Mouse (Mus musculus): ENCODE results near the gene Nt5dc2. TPM values are rescaled to one million over a fixed set of nuclear protein-coding genes. Genes with fewer than 3 reads are reported as not detected.
A peak's percentile ranks its signal among the peaks of the same experiment; 100 is the strongest.

Nt5dc2 gene
- total RNA-seq, 4 experiments from 2014 or later = 25.6 to 41.4 (median 36.6) TPM

DNA sequence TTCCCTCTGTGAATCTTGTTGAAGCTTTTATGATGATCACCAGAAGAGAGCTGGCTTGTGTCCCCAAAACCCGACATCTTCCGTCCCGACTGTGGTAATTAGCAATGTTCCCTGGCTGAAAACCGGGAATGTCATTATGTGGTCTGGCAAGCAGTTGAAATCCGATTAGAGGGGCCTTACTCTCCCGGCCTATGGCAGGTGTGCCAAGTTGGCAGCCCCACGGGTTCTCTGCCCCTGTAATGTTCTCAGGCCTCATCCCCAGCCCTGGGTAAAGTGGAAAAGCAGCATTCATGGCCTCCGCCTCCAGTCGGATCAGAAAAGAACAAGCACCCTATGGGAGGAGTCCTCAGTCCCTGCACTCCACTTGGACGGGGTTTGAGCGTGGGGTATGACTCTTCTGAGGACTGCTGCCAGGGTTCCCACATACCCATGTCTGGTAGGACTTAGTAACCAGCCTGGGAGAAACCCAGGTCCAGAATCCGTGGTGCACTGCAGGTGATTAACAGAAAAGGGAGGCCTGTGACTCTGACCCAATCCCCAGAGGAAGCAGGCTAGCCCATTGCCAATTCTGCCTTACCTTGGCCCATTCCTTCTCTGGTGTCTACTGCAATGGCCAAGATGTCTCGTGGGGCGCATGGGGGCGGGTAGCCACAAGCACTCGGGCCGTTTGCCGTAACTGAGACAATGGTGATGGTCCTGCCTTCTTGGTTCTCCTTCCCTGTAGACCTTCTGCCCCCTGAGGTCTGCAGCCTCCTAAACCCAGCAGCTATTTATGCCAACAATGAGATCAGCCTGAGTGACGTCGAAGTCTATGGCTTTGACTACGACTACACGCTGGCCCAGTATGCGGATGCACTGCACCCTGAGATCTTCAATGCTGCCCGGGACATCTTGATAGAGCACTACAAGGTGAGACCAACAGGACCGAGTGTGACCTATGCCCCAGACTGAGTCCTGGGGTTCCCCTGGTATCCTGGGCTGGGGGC is 3.5 kb downstream of the Nt5dc2 start:
- DNase-seq = no peak

DNA sequence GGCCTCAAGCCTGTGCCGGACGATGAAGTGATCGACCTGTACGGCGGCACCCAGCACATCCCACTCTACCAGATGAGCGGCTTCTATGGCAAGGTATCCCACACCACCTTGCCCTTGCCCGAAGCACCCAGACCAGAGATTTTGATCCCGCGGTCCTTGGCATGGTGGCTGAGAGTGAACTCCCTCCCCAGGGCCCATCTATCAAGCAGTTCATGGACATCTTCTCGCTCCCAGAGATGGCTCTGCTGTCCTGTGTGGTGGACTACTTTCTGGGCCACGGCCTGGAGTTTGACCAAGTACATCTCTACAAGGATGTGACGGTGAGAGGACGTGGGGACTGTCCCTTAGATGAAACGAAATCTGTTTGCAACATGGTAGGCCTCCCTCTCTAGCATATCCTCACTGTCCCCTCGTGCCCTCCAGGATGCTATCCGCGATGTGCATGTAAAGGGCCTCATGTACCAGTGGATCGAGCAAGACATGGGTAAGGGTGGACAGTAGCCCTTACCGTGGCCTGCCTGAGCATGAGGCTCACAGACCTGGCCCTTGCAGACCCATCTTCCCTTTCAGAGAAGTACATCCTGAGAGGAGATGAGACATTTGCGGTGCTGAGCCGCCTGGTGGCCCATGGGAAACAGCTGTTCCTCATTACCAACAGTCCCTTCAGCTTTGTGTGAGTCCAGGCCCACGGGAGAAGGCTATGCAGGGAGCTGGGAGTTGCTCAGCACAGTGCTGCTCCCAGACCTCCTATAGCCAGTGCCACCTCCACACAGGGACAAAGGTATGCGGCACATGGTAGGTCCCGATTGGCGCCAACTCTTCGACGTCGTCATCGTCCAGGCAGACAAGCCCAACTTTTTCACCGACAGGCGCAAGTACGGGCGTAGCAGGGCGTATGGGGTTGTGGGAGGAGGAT is 4.9 kb downstream of the Nt5dc2 start:
- no peak for DNase-seq

DNA sequence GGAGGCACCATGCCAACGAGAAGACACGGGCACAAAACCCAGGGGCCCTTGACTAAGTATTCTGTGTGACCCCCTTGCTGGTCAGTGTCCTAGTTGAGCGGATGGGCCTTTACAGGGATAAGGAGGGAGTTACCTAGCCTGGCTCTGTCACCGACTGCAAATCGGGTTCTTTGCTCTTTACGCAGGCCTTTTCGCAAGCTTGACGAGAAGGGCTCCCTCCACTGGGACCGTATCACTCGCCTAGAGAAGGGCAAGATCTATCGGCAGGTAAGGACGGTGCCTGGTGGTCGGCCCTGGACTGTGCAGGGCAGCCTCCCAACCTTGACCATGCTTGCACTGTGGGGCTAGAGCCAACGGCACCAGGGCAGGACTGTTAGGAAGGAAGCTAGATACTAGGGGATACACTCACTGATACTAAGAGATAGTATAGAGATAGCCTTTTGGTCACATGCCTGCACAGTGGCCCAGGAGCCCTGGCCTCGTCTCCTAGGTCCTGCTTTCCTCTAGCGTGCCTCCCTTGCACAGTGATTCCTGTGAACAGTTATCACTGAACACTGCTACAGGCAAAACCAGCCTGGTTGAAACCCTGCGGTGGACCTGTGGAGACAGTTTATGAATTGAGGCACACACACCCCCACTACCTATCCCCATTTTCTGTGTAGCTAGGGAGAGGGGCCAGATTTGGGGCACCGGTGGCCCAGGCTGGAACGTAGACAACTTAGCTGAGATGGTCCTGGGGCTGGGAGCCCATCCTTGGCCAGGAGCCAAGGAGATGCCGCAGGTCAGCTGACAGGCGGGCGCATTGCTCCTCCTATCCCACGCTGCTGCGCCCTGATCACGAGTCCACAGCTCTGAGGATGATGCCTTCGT is 5.8 kb downstream of the Nt5dc2 start:
- DNase-seq = no peak

DNA sequence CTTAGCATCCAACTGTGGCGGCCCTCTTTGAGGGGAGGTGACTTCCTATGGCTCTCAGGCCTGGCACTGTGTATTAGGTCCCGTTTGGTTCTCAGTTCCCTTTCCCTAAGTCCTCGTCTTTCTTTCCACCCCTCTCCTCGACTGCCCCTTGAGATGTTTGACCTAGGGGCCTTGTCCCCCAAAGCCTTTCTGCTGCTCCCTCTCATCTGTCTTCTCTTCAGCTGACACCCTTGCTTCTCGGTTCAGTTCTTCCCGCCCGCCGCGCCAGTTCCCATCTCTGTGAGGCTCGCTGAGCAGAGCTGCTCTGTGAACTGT is 6.4 kb downstream of the Nt5dc2 start:
- DNase-seq = no peak

DNA sequence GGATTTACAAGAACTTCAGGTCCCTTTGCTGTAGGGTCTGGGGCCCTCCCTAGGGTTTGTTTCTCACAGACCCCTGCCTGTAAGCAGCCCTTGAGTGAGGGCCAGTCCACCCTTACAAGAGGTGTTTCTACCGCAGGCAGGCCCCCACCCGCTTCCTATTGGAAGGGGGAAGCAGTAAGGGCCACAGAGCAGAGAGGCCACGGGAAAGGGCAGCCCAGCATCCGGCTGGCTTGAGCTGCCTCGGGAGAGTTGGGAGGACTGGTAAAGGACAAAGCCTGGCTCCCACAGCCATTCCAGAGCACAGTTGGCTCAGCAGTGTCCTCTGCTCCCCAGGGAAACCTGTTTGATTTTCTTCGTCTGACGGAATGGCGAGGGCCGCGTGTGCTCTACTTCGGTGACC is 6.9 kb downstream of the Nt5dc2 start:
- no peak for DNase-seq

DNA sequence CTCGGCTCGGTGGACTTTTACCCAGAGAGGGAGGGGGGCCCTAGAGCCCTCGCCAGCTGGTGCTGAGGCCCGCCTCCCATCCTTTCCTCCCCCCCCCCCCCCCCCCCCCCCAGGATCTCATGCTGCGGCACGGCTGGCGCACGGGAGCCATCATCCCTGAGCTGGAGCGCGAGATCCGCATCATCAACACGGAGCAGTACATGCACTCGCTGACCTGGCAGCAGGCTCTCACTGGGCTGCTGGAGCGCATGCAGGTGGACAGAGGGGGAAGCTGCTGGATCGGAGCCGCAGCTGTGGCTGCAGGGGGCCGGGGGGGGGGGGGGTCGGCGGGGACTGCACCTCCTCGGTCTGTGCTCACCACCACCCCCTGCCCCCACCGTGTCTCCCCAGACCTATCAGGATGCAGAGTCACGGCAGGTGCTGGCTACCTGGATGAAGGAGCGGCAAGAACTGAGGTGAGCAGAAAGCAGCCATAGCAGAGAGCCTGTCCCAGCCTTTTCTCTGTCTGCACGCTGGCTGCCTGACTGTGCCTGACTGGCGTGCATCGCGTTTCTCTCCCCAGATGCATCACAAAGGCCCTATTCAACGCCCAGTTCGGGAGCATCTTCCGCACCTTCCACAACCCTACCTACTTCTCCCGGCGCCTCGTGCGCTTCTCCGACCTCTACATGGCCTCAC is 7.5 kb downstream of the Nt5dc2 start:
- no peak for DNase-seq

DNA sequence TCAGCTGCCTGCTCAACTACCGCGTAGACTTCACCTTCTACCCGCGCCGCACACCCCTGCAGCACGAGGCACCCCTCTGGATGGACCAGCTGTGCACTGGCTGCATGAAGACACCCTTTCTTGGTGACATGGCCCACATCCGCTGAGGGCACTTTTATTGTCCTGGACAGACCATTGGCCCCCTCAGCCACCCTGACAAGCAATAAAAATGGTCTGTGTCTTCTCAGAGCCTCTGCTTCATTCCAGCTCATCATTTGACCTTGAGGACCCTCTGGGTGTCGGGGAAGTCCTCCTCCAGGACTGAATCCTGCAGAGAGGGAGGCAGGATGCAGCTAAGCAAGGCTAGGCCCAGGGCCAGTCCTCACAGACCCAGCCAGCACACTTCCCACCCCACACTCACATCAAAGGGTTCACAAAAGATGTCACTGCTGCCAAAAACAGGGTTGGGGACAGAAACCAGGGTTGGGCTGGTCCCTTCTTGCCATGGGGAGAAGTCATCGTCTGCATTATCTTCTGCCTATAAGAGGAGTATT is 8.1 kb downstream of the Nt5dc2 start:
- no peak for DNase-seq

DNA sequence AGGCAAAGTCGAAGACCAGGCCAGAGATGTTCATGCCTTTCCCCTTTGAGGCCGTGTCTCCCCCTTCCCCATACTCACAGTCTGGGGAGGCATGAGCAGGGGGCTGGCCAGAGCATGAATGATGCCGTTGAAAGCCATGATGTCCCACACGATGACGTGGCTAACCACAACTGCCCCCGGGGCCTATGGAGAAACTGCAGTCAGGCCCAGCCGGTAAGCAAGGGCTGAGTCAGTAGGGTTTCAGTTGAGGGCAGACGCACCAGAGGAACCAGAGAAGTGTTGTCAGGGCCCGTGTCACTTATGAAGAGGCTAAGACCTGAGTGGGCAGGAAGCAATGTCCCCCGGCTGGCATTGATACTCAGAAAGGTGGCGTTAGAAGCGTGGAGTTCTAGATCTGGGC is 8.8 kb downstream of the Nt5dc2 start:
- no peak for DNase-seq

DNA sequence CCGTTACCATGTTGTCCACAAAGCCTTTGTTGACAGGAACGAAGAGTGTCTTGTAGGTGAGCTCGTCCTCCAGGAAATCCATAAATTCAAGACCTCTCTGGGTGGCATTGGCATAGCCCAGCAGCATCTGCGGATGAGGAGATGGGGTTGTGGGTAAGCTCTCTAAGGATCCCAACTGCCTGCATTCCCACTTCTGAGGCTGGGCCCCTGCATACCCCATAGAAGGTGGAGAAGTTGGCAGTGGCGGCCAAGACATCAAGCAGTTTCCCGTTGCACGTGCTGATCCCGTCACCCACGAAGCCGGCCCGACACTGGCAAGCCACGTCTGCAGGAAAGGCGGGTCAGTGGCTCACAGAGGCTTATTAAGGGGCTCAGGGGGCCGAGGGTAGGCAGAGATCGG is 9.3 kb downstream of the Nt5dc2 start:
- no peak for DNase-seq

DNA sequence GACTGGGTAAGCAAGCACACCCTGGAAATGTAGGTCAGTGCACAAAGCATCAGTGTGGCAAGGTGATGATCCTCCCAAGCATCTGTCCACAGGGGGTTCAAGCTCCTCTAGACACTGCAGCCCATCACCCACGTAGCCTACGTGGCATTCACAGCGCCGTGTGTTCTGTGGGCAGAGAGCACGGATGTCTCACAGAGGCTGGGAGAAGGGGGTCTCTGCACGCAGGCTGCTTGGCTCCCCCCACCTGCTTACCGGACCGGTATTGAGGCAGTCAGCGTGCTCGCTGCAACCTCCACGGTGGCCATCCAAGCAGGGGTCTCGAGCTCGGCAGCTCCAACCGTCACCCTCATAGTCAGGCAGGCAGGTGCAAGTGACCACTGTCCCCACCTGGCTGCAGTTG is 10.2 kb downstream of the Nt5dc2 start:
- DNase-seq = no peak

DNA sequence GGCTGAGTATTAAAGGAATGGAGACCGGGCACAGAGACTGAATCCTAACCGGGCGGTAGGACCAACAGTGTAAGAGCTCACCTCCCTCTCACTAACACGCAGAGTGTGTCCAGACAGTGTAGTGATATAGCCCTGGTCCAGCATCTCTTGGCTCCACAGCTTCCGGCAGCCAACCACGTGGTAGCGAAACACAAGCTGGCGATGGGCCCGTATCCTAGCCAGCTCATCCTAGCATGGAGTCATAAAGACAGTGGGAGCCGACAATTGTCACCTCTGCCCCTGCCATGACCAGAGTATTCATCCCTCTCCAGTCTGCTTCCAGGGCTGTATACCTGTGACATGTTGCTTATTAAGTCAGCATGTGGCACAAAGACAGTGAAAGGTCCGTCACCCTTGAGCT is 14.8 kb downstream of the Nt5dc2 start:
- DNase-seq = no peak

DNA sequence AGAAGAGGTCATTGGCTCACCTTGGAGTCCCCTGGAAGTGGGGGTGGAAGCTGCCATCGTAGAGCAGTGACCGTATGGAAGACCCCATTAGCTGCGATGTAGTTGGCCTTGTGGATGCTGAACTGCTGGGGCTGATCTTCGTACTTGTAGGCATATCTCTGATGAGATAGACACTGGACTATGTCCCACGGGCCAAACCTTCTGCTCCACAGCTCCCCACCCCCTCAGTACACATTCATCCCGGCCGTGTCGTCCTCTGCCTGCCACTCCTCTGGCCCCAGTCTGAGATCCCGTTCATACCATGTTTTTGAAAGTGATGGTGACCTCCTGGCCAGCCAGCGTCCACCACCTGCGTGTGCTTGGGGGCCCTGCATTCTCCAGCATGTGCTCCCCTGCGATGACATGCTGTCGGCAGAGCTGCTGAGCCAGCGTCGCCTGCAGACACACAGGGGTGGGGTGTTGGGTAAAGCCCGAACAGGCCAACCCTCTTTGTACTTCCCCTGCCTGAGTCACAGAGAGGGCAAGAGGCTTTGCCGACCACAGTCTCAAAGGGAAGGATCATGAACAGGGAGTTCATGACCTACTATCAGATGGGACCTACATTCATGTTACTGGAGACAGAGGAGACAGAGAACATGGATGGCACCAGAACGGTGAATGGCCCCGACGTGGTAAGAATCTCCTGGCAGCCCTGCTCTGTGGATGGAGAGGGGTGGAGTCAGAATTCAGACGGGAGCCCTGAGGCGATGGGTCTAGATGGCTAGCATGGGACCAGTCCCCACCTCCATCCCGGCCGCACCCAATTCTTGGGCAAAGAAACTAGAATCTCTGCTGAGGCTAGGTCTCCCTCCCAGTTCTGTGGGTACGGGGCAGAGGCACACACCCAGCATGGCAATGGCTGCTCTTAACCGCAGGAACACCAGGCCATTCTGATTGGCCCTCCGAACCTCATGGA is 29.6 kb downstream of the Nt5dc2 start:
- no peak for DNase-seq

DNA sequence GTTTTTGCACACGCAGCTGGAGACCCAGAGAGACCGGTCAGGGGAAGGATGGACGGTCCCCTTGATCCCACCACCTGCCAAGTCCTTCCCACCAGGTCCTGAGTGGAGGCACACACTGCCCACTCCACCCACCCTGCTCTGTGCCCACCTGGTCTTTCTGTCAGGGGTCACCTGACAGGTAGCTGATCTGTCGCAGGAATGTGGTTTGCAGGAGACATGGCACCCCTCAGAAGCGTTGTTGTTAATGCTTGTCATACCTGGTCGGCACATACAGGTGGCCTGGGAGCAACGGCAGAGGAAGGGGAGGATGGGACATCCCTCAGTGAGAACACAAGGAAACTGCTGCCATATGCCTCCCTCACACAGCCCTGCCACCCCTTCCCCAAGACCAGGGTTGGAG is 30.3 kb downstream of the Nt5dc2 start:
- DNase-seq = no peak

DNA sequence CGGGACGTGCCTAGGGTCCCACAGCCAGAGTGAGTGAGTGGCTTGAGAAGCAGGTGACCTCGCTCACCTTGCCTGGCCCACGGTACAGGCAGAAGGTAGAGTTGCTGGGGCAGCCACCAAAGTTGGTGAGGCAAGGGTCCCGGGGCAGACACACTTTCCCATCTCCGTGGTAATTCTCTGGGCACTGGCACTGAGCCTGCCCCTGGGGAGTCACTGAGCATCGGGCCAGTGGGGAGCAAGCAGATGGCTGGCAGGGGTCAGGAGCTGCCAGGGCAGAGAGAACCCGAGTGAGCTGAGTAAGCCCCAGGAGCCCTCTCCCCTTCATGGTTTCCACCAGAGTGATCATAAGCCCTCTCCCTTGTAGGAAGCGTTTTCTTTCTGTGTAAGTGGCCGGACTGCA is 30.8 kb downstream of the Nt5dc2 start:
- no peak for DNase-seq

DNA sequence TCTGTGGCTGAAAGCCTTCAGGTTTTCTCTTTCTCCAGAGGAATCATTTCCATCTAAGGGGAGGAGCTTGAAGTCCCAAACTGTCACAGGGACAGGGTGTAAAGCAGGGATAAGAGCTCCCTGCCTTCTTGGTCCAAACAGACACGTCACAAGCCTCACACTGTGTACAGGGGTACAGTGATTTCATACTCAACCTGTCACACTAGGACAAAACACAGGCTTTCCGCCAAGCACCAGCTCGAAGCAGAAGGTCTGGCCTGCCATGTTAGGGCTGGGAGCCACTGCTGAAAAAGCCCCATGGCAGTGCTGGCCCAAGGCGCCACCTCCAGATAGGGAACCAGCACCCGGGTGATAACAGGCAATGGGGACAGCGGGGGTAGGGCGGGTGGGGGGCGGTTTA is 33.2 kb downstream of the Nt5dc2 start:
- no peak for DNase-seq

DNA sequence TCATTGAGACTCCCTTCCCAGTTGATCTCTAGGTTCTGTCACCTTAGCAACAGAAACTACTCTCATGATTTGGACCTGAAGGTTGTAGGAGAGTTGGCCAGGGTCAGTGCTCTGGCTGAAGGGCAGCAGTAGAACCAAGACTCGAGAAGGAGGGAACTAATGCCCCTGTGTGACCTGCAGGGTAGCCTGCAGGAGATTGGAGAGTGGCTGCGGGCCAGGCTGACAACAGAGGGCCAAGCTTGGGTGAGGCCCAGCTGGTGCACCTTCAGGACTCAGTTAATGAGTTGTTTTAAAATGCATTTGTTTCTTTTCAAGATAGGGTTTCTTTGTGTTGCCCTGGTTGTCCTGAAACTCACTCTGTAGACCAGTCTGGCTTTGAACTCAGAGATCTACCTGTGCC is 34.2 kb downstream of the Nt5dc2 start:
- DNase-seq = no peak

DNA sequence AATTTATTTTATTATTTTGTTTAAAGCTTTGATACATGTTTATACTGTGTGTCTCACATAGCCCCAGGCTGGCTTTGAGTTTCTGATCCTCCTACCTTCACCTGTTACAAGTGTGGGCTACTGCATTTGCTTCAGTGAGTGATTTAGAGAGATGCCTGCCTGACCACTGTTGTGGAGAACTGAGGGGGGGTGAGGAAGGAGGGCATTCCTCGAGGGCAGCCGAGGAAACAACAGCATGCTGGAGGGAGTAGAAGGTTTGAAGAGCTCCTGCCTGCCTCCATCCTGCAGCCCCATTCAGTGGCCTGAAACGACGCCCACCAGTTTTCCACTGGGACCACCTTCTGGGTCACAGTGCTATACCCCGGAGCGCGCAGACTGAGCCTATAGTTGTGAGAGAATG is 34.6 kb downstream of the Nt5dc2 start:
- DNase-seq = no peak

DNA sequence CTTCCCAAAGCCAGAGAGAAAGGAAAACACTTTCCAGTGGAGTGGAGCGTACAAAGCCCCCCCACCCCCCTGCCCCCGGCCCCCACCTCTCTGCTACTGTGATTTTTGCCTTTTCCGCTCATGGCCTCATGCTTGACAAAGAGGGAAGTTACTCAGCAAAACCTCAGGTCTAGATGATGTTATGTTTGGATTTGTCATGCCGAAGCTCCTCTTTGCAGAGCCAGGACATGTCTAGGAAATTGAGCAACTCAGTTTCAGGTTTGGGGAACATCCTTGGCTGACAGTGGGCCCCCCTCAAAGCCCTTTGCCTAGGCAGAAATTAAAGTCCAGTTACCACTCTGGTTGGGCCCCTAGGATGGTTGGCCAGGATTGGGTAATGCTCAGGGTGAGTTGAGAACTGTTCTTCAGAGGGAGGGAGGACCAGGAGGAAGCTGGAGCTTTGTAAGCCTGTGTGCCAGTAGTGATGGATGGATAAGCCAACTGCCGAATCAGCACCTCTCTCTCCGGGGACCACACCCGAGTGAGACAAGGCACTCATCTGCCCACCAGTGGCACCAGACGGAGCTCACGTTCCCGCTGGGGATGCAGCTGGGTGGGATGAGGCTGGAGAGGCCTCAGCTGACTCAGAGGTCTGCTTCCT is 35.3 kb downstream of the Nt5dc2 start:
- no peak for DNase-seq

DNA sequence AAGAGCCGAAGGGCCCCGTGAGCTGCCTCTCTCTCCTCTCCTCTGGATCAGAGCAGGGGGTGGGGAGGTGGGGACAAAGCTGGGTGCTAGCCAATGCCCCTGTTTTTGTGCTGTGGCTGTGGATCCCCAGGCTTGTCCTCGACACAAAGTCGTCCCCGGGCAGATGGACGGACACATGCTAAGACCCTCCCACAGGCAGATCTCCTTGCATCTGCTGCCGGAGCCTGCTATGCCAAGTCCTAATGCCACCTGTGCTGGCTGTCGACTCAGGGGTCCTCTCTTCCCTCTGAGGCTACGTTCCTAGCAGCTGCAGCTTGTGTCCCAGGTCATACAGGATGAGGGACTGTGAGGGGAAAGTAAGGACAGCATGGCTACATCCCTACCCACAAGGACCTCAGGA is 36.0 kb downstream of the Nt5dc2 start:
- no peak for DNase-seq

DNA sequence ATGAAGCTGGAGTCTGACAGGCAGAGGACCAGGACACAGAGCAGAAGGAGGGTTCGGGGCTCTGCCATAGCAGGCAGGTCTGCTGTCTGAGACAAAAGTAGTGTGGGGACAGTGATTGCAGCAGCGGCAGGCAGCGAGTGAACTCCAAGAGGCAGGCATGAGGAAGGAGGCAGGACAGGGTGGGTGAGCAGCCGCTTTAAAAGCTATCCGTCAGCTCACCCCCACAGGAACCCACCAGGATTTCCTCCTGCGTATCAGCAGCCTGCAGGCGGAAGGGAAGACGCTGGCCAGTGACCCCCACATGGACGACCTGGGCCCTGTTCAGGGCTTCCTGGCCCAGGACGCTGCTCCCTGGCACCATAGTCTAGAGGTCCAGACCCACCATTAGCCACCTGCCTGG is 37.6 kb downstream of the Nt5dc2 start, which contains the start of gene Stab1:
TSS of gene Stab1 (minus strand) at position 217 of the 400 bp plus-strand sequence.
- DNase-seq = peak; percentile 43
